Mouse (Mus musculus): ENCODE data around the gene Cdkal1. TPM values are rescaled to one million over a fixed set of nuclear protein-coding genes. Genes with fewer than 3 reads are reported as not detected.

The Cdkal1 gene
- 10 to 100 TPM; 21.3 to 34.2 TPM for total RNA-seq (2021)
- long read RNA-seq, experiment 1, transcript Cdkal1-201 (16 exons, 2,629 nt): major isoform, 15 of 19 reads
- long read RNA-seq, experiment 1, partial matches to known transcripts: 1 of 19 reads
- long read RNA-seq, experiment 1, other reads (novel, unspliced or antisense): 3 of 19 reads
- long read RNA-seq, experiment 2, transcript Cdkal1-201 (16 exons, 2,629 nt): major isoform, 14 of 19 reads
- long read RNA-seq, experiment 2, partial matches to known transcripts: 2 of 19 reads
- long read RNA-seq, experiment 2, other reads (novel, unspliced or antisense): 2 of 19 reads

- DNase-seq: peak; percentile 91
Observed at GRCm38 (mm10) chr13:29855281-29856031, at the start of gene Cdkal1. TSS of gene Cdkal1 (minus strand) at chr13:29855674.

DNA sequence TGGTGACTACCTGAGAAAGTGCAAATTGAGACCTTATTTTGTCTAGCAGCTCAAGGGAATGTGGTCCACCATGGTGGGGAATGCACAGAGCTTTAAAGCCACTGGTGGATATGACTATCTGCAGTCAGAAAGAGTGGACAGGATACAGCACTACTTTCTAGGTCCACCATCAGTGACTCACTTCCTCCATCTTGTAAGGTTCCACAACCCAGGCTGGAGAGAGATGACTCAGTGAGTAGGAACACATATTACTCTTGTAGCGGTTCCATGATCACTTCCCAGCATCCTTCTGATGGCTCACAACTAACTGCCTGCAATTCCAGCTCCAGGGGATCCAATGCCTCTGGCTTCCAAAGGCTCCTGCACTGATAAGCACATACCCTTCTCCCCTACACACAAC, 47.9 kb upstream of the Cdkal1 start:
- DNase-seq: no peak

- DNase-seq: no peak
Observed at GRCm38 (mm10) chr13:29902676-29903075, 47.2 kb upstream of the Cdkal1 start.

DNA sequence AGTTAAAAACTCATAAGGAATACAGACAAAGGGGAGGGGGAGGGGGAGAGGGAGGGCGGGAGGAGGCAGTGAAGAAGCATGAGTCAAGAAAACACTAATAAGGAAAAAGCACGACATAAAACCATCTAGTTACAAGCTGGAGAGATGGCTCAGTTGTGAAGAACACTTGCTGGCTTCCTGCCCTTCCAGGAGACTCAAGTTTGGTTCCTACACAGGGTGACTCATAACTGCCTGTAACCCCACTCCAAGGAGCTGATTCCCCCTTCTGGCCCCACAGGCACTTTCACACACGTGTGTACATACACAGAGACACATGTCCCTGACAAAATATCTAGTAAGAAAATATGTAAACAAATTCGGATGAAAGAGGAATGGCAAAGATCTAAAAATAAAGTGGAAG, 46.2 kb upstream of the Cdkal1 start:
- no peak for DNase-seq

- no peak for DNase-seq
Observed at GRCm38 (mm10) chr13:29866780-29867179, 11.3 kb upstream of the Cdkal1 start.

- no peak for DNase-seq
Observed at GRCm38 (mm10) chr13:29864331-29864730, 8.9 kb upstream of the Cdkal1 start.

DNA sequence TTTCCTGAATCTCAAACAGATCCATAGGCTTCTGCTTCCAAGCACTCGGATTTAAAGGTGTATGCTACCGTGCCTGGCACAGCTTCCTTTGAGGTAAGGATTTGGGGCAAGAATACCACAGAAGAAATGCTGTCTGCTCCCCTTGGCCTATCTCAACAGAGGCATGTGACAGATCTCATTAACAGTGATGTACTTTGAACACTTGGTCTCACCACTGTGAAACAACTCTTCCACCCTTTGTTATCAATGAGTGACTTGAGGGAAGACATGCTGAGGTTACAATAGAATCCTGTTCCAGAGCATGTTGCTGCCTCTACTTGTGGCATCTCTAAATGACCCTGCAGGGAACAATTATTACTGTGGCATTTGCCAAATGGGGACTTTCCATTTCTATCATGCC, 4.6 kb upstream of the Cdkal1 start:
- no peak for DNase-seq

GRCm38 (mm10) chr13:29857436-29857835, 2.0 kb upstream of the Cdkal1 start:
- DNase-seq: peak; percentile 15

GRCm38 (mm10) chr13:29854876-29855275, 598 bp downstream of the Cdkal1 start:
- DNase-seq: no peak

GRCm38 (mm10) chr13:29838409-29839047, 16.9 kb downstream of the Cdkal1 start:
- DNase-seq: no peak

GRCm38 (mm10) chr13:29835170-29835569, 20.3 kb downstream of the Cdkal1 start:
- peak; percentile 40 for DNase-seq

DNA sequence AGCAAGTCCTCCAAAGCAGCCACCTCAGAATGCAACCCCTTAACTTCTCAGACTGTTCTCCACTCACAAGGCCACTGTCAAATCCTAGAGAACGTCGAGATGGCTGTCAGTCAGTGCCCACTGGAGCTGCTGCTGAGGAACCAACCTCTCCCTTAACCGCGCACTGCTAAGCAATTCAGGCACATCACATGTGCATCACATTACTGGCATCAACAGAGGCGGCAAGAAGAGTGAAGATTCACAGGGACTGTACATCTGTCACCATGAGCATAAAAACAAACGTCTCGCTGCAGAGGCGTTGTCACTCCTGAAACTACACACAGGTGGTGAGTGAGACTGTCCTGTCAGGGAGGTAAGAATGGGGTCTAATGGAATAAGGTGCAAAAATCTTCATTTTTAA, 21.7 kb downstream of the Cdkal1 start:
- DNase-seq: no peak

GRCm38 (mm10) chr13:29831126-29831525, 24.3 kb downstream of the Cdkal1 start:
- no peak for DNase-seq

GRCm38 (mm10) chr13:29828032-29828431, 27.4 kb downstream of the Cdkal1 start:
- DNase-seq: no peak

DNA sequence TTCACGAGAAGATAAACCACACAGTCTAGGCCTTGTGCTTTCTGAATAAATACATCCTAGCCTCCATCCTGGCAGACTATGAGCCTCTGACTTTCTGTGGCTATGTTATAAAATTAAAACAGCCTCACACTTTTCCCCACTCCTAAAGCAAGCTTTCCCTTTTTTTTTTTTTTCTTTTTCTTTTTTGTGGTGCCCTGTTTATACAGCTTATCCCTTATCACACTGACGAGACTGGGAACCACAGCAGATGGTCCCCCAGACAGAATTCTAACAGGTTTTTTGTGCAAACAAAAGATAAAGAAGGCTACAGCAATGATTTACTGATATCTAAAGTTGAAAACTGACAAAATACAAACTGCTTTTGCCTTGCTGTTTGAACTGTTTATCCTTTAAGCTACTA, 29.0 kb downstream of the Cdkal1 start:
- DNase-seq: no peak

DNA sequence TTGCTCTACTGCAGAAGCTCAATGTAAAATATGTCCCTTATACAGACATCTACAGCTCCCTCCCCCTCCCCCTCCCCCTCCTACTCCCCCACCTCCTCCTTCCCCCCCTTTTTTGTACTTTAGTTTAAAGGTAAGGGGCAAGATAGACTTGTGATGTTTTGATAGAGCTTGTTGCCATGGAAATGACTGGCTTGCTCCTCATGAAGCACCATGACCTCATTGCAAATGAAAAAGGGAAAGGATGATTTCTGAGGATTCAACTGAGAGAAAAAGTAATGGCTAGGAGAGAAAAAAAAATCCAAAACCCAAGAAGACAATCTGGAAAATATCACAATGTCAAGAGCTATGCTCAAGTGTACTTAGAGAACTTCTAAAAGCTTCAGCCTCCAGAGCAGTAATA, 29.4 kb downstream of the Cdkal1 start:
- no peak for DNase-seq

GRCm38 (mm10) chr13:29824797-29825196, 30.7 kb downstream of the Cdkal1 start:
- DNase-seq: no peak

GRCm38 (mm10) chr13:29824326-29824725, 31.1 kb downstream of the Cdkal1 start:
- no peak for DNase-seq

- no peak for DNase-seq
Observed at GRCm38 (mm10) chr13:29823906-29824305, 31.6 kb downstream of the Cdkal1 start.

GRCm38 (mm10) chr13:29823487-29823886, 32.0 kb downstream of the Cdkal1 start:
- no peak for DNase-seq

DNA sequence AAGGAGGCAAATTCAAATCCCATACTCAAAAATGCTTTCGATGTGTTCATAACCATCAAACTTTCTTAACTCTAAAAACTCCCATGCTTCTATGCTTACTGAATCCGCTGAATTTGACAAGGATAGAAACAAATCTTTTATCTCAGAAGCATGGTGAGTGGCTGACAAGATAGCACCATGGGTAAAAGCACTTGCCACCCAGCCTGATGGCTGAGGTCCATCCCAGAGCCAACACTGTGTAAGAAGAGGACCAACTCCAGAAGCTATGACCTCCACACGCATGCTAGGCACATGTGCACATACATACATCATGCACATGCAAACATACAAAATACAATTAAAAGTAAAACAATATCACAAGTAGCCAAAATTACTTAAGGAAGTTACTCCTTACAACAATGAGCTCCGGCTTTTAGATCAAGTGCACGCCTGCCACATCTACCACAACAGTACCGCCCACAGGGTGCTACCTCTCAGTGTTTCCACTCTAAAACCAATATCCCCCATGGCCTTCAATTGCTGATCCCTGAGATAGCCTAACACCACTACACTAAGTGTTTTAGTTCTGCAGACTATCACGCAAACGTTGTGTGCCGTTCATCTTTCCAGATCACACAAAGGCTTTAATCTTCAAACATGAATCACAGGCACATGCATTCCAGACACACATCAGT, 35.4 kb downstream of the Cdkal1 start:
- no peak for DNase-seq

- DNase-seq: no peak
Observed at GRCm38 (mm10) chr13:29819147-29819546, 36.3 kb downstream of the Cdkal1 start.

GRCm38 (mm10) chr13:29818314-29818713, 37.2 kb downstream of the Cdkal1 start:
- DNase-seq: no peak

All from adrenal gland, postnatal 10 days (tissue).